Mouse (Mus musculus) liver, embryonic 11.5 days (tissue): ENCODE measurements around the gene Men1. TPM values are rescaled to one million over a fixed set of nuclear protein-coding genes. Genes with fewer than 3 reads are reported as not detected.
A peak's percentile ranks its signal among the peaks of the same experiment; 100 is the strongest.
"Not testable (repeated sequence)": the region's sequence is repeated elsewhere in the genome, so short reads cannot be mapped to it uniquely, and the experiment has no call there.

Experiments used
- ATAC-seq: fragments of 200-750 bp; cut with Nextera tagmentation; replicated peaks from 2 replicates; pipeline ENCODE4 v1.8.0; 2017; ENCODE audit warnings: moderate number of reproducible peaks, mild to moderate bottlenecking, moderate TSS enrichment, moderate library complexity; ENCODE audit not compliant: low FRiP score
- DNase-seq: peaks from one replicate; pipeline ENCODE4 v3.0.0-alpha.2; 2017; ENCODE audit warnings: low spot score
- H3K27ac ChIP-seq: fragments of 300-500 bp; sonication (generic); 2 replicates; pipeline ENCODE4 v1.5.1; 2014; ENCODE audit warnings: mild to moderate bottlenecking, low read depth, low read length, control low read depth
- H3K27me3 ChIP-seq: fragments of 300-500 bp; sonication (generic); replicated peaks from 2 replicates; pipeline ENCODE4 v1.6.1; 2014; ENCODE audit warnings: low read length, mixed read lengths; ENCODE audit not compliant: control insufficient read depth, insufficient read depth
- H3K36me3 ChIP-seq: fragments of 300-500 bp; sonication (generic); 2 replicates; pipeline ENCODE4 v1.6.1; 2014; ENCODE audit warnings: mild to moderate bottlenecking, low read length, moderate library complexity, mixed read lengths; ENCODE audit not compliant: control insufficient read depth, insufficient read depth
- H3K4me1 ChIP-seq: fragments of 300-500 bp; sonication (generic); replicated peaks from 2 replicates; pipeline ENCODE4 v1.6.1; 2014; ENCODE audit warnings: low read length, mixed read lengths; ENCODE audit not compliant: control insufficient read depth, insufficient read depth
- H3K4me2 ChIP-seq: fragments of 300-500 bp; sonication (generic); 2 replicates; pipeline ENCODE4 v1.6.1; 2014; ENCODE audit warnings: mild to moderate bottlenecking, control low read depth, moderate library complexity
- H3K4me3 ChIP-seq: fragments of 300-500 bp; sonication (generic); 2 replicates; pipeline ENCODE4 v1.5.1; 2014; ENCODE audit warnings: low read depth, low read length, control low read depth
- H3K9ac ChIP-seq: fragments of 300-500 bp; sonication (generic); 2 replicates; pipeline ENCODE4 v1.6.1; 2014; ENCODE audit warnings: low read depth, low read length, control low read depth
- H3K9me3 ChIP-seq: fragments of 300-500 bp; sonication (generic); 2 replicates; pipeline ENCODE4 v1.6.1; 2016; ENCODE audit warnings: low read length, inconsistent platforms, mixed read lengths; ENCODE audit not compliant: control insufficient read depth
- WGBS: fragments of 180-500 bp; shearing (Covaris S2); extraction: QIAGEN DNeasy Blood & Tissue Kit; methylation state at CpG from one replicate; pipeline ENCODE4 v1.1.7; 2014; 5-methylcytosine and 5-hydroxymethylcytosine counted together
- polyA plus RNA-seq: library from polyadenylated mRNA; unstranded; fragments of >200 nt; fragmentation: Nextera tagmentation; extraction: Ambion mirVana; gene quantifications from 2 replicates; pipeline ENCODE4 v1.2.1, GENCODE M21; 2014

Gene Men1
- polyA plus RNA-seq, 1 experiment from 2014 or later: 53.8 TPM

- Histone ChIP-seq H3K9ac (no peak overlapping the region), H3K9me3 (no peaks in the 10 kb centered on the region), H3K27ac (no peak overlapping the region), H3K36me3 (0 out of 2 replicates have a peak, but pooled peaks cover 3% of the 10 kb centered on the region), H3K27me3 (no peaks in the 10 kb centered on the region), H3K4me3 (no peak overlapping the region), H3K4me1 (peaks cover 18% of the 10 kb centered on the region), H3K4me2 (no peak overlapping the region)
- ATAC-seq: no peak
- DNase-seq: no peak
- WGBS: 88% methylated on average over 5 of the region's 5 CpGs
Observed at GRCm38 (mm10) chr19:6310181-6310580, 24.6 kb upstream of the Men1 start.

DNA sequence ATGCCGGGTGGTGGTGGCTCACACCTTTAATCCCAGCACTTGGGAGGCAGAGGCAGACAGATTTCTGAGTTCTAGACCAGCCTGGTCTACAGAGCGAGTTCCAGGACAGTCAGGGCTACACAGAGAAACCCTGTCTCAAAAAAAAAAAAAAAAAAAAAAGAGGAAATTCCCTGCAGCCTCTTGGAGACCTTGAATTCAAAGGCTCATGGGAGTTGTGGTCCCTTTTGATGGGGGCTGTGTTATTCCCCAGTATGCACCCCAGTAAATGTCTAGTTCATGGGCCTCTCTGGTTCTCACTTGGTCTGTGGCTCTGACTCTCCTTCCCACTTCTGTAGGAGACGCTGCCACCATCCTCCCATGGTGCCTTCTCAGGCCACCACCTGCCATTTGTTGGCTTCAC lies 23.0 kb upstream of the Men1 start:
- WGBS: 83% methylated on average over 3 of the region's 3 CpGs
- H3K9ac ChIP-seq, H3K4me2 ChIP-seq, H3K9me3 ChIP-seq, H3K36me3 ChIP-seq, H3K4me3 ChIP-seq, H3K27ac ChIP-seq, DNase-seq, H3K27me3 ChIP-seq, ATAC-seq: not testable (repeated sequence)
- peaks cover 17% of the 10 kb centered on the region for H3K4me1 ChIP-seq

DNA sequence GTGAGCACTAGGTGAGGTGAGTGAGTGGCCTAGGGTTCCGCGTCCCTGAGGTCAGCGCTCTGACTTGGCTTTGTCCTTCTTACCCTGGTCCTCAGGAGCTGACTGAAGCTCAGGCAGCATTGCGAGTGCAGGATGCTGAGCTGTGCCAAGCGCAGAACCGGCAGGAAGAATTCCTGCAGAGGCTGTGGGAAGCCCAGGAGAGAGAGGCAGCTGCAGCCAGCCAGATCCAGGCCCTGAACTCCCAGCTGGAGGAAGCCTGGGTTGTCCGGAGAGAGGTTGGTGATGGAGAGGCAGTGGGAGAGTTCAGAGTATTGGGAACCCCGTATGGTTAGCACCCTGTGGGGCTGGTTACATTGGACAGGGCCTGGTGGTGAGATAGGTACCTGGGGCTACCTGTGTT lies 21.0 kb upstream of the Men1 start:
- Histone ChIP-seq H3K9me3 (no peaks in the 10 kb centered on the region), H3K27ac (no peak overlapping the region), H3K27me3 (no peaks in the 10 kb centered on the region), H3K9ac (no peak overlapping the region), H3K4me2 (no peak overlapping the region), H3K36me3 (peaks cover 20% of the 10 kb centered on the region; the same call in 1 of the 2 replicates), H3K4me3 (no peak overlapping the region), H3K4me1 (no peaks in the 10 kb centered on the region)
- WGBS: 91% methylated on average over 8 of the region's 8 CpGs
- DNase-seq (no peak), ATAC-seq (no peak)

GRCm38 (mm10) chr19:6314513-6314912 lies 20.3 kb upstream of the Men1 start:
- no peak overlapping the region for H3K27ac ChIP-seq
- no peak overlapping the region for H3K4me3 ChIP-seq
- no peaks in the 10 kb centered on the region for H3K27me3 ChIP-seq
- no peak for ATAC-seq
- DNase-seq: no peak
- no peaks in the 10 kb centered on the region for H3K9me3 ChIP-seq
- no peak overlapping the region for H3K4me2 ChIP-seq
- H3K9ac ChIP-seq: no peak overlapping the region
- no peaks in the 10 kb centered on the region for H3K4me1 ChIP-seq
- H3K36me3 ChIP-seq: peaks cover 22% of the 10 kb centered on the region; the same call in 1 of the 2 replicates
- 80% methylated on average over 8 of the region's 8 CpGs for WGBS

- no peaks in the 10 kb centered on the region for H3K9me3 ChIP-seq
- H3K36me3 ChIP-seq: peaks cover 22% of the 10 kb centered on the region; the same call in 1 of the 2 replicates
- H3K27me3 ChIP-seq: no peaks in the 10 kb centered on the region
- no peak overlapping the region for H3K4me3 ChIP-seq
- DNase-seq: no peak
- no peaks in the 10 kb centered on the region for H3K4me1 ChIP-seq
- WGBS: 82% methylated on average over 14 of the region's 14 CpGs
- H3K9ac ChIP-seq: no peak overlapping the region
- ATAC-seq: no peak
- H3K4me2 ChIP-seq: no peak overlapping the region
- H3K27ac ChIP-seq: no peak overlapping the region
Observed at GRCm38 (mm10) chr19:6315573-6315972, 19.2 kb upstream of the Men1 start.

DNA sequence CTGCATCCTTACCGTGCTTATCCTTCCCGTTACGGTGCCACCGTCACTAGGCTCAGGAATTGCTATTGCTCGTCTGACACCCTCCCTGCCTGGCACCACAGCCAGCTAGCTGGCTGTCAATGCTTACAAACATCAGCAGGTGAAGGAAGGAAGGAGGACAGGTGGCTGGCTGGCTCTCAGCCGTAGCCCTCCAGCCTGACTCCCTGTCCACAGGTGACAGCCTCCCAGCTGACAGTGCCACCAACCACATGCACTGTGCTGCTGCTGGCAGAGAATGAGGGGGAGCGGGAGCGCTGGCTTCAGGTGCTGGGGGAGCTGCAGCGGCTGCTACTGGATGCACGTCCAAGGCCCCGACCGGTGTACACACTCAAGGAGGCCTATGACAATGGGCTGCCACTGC lies 16.6 kb upstream of the Men1 start:
- Histone ChIP-seq H3K27ac (no peak overlapping the region), H3K4me1 (0 out of 2 replicates have a peak, but pooled peaks cover 5% of the 10 kb centered on the region), H3K9me3 (no peaks in the 10 kb centered on the region), H3K4me3 (no peak overlapping the region), H3K27me3 (no peaks in the 10 kb centered on the region), H3K4me2 (no peak overlapping the region), H3K36me3 (peaks cover 26% of the 10 kb centered on the region; the same call in 1 of the 2 replicates), H3K9ac (no peak overlapping the region)
- ATAC-seq (no peak), DNase-seq (no peak)
- WGBS: 92% methylated on average over 12 of the region's 12 CpGs

DNA sequence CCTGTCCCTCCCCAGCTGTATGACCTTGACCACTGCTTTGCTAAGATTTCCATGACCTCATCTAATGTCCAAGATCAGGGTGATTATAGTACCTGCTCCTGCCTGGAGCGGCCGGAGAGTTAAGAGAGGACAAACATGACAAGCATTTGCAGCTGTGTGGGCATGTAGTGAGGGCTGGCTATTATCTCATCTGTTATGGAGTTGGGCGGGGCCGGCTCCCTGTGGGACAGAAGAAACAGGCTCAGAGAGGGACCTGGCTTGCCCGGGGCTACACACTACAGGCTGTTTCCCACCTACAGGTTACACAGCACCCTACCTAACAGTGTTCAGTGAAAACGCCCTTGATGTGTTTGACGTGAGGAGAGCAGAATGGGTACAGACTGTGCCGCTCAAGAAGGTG lies 13.4 kb upstream of the Men1 start:
- no peak overlapping the region for H3K27ac ChIP-seq

GRCm38 (mm10) chr19:6321786-6322621 lies 12.8 kb upstream of the Men1 start:
- no peaks in the 10 kb centered on the region for H3K9me3 ChIP-seq
- DNase-seq (no peak), ATAC-seq (no peak)
- no peak overlapping the region for H3K4me2 ChIP-seq
- no peaks in the 10 kb centered on the region for H3K27me3 ChIP-seq
- WGBS: 84% methylated on average over 33 of the region's 33 CpGs
- peaks cover 15% of the 10 kb centered on the region; the same call in 1 of the 2 replicates for H3K36me3 ChIP-seq
- no peak overlapping the region for H3K27ac ChIP-seq
- H3K9ac ChIP-seq: no peak overlapping the region
- H3K4me1 ChIP-seq: 0 out of 2 replicates have a peak, but pooled peaks cover 5% of the 10 kb centered on the region
- H3K4me3 ChIP-seq: no peak overlapping the region

More for the DNA sequence above, 13.4 kb upstream of the Men1 start:
- Histone ChIP-seq H3K9me3 (no peaks in the 10 kb centered on the region), H3K36me3 (peaks cover 21% of the 10 kb centered on the region; the same call in 1 of the 2 replicates), H3K27me3 (no peaks in the 10 kb centered on the region), H3K9ac (no peak overlapping the region), H3K4me3 (no peak overlapping the region), H3K4me2 (no peak overlapping the region), H3K4me1 (0 out of 2 replicates have a peak, but pooled peaks cover 5% of the 10 kb centered on the region)
- DNase-seq (no peak), ATAC-seq (0 out of 2 replicates have a peak, but pooled peaks have one; percentile 29)
- WGBS: 75% methylated on average over 8 of the region's 8 CpGs

- Histone ChIP-seq H3K4me2 (no peak overlapping the region), H3K9ac (no peak overlapping the region), H3K36me3 (peaks cover 4% of the 10 kb centered on the region; the same call in 1 of the 2 replicates), H3K27me3 (no peaks in the 10 kb centered on the region), H3K9me3 (no peaks in the 10 kb centered on the region), H3K4me3 (no peak overlapping the region), H3K4me1 (0 out of 2 replicates have a peak, but pooled peaks cover 5% of the 10 kb centered on the region), H3K27ac (no peak overlapping the region)
- DNase-seq (no peak), ATAC-seq (no peak)
- WGBS: 84% methylated on average over 9 of the region's 9 CpGs
Observed at GRCm38 (mm10) chr19:6324751-6325150, 10.0 kb upstream of the Men1 start.
